Mouse (Mus musculus): ENCODE data around the gene Mrps15. TPM values are rescaled to one million over a fixed set of nuclear protein-coding genes. Genes with fewer than 3 reads are reported as not detected.

The Mrps15 gene
- polyA plus RNA-seq, 1 experiment from 2014 or later = 150 TPM

GRCm38 (mm10) chr4:126051617-126052016 lies 4.9 kb downstream of the Mrps15 start:
- Histone ChIP-seq H3K4me3 (replicated peaks) (no peak overlapping the region), H3K27me3 (no peaks in the 10 kb centered on the region), H3K9me3 (replicated peaks) (no peaks in the 10 kb centered on the region), H3K4me2 (no peak overlapping the region), H3K4me1 (peaks cover 13% of the 10 kb centered on the region), H3K9ac (no peak overlapping the region), H3K27ac (no peak overlapping the region), H3K36me3 (peaks cover 71% of the 10 kb centered on the region)
- WGBS = 66% methylated on average over 7 of the region's 7 CpGs
- ATAC-seq (replicated peaks; ENCODE audit: low FRiP score) = no peak

- Histone ChIP-seq H3K4me3 (replicated peaks) (peak overlapping the region; percentile 73), H3K4me1 (peaks cover 14% of the 10 kb centered on the region), H3K9ac (peak overlapping the region; percentile 63), H3K27ac (peak overlapping the region; percentile 81), H3K27me3 (no peaks in the 10 kb centered on the region), H3K36me3 (peaks cover 42% of the 10 kb centered on the region), H3K9me3 (replicated peaks) (no peaks in the 10 kb centered on the region), H3K4me2 (peak overlapping the region; percentile 89)
- ATAC-seq (replicated peaks; ENCODE audit: low FRiP score) = no peak
- 13% methylated on average over 19 of the region's 19 CpGs for WGBS
Observed at GRCm38 (mm10) chr4:126057207-126058133, 10.7 kb downstream of the Mrps15 start.

GRCm38 (mm10) chr4:126058134-126058996 lies 11.6 kb downstream of the Mrps15 start, which contains the start of gene Oscp1:
Oscp1 (plus strand) TSS chr4:126058565.
- Histone ChIP-seq H3K9me3 (replicated peaks) (no peaks in the 10 kb centered on the region), H3K27me3 (no peaks in the 10 kb centered on the region), H3K27ac (peak within 1 kb of the TSS; percentile 81), H3K4me2 (peak within 1 kb of the TSS; percentile 89), H3K4me1 (peaks cover 14% of the 10 kb centered on the region), H3K9ac (peak within 1 kb of the TSS; percentile 63), H3K36me3 (peaks cover 35% of the 10 kb centered on the region), H3K4me3 (replicated peaks) (peak within 1 kb of the TSS; percentile 73)
- ATAC-seq (replicated peaks; ENCODE audit: low FRiP score) = peak; percentile 99
- under 1% methylated on average over 57 of the region's 57 CpGs for whole genome bisulfite sequencing

GRCm38 (mm10) chr4:126058997-126059362 lies 12.3 kb downstream of the Mrps15 start:
- H3K36me3 ChIP-seq = peaks cover 29% of the 10 kb centered on the region
- WGBS = 35% methylated on average over 9 of the region's 9 CpGs
- H3K4me2 ChIP-seq = peak overlapping the region; percentile 89
- peak overlapping the region; percentile 73 for H3K4me3 ChIP-seq (replicated peaks)
- H3K4me1 ChIP-seq = peaks cover 14% of the 10 kb centered on the region
- no peak for ATAC-seq (replicated peaks; ENCODE audit: low FRiP score)
- peak overlapping the region; percentile 61 for H3K9ac ChIP-seq
- H3K9me3 ChIP-seq (replicated peaks) = no peaks in the 10 kb centered on the region
- no peaks in the 10 kb centered on the region for H3K27me3 ChIP-seq
- H3K27ac ChIP-seq = peak overlapping the region; percentile 81; the same call in 1 of the 2 replicates

- H3K4me1 ChIP-seq = peaks cover 6% of the 10 kb centered on the region
- WGBS = 52% methylated on average over 1 of the region's 1 CpGs
- ATAC-seq (replicated peaks; ENCODE audit: low FRiP score) = no peak
Observed at GRCm38 (mm10) chr4:126062856-126063255, 16.1 kb downstream of the Mrps15 start.

GRCm38 (mm10) chr4:126065241-126065640 lies 18.5 kb downstream of the Mrps15 start:
- H3K4me2 ChIP-seq = no peak overlapping the region
- WGBS = 86% methylated on average over 7 of the region's 7 CpGs
- H3K27me3 ChIP-seq = no peaks in the 10 kb centered on the region
- H3K36me3 ChIP-seq = no peaks in the 10 kb centered on the region
- H3K9ac ChIP-seq = no peak overlapping the region
- no peak for ATAC-seq (replicated peaks; ENCODE audit: low FRiP score)
- H3K9me3 ChIP-seq (replicated peaks) = no peaks in the 10 kb centered on the region
- H3K4me3 ChIP-seq (replicated peaks) = no peak overlapping the region
- no peaks in the 10 kb centered on the region for H3K4me1 ChIP-seq
- H3K27ac ChIP-seq = no peak overlapping the region

More at GRCm38 (mm10) chr4:126062856-126063255, 16.1 kb downstream of the Mrps15 start:
- Histone ChIP-seq H3K27ac (no peak overlapping the region), H3K4me2 (no peak overlapping the region), H3K36me3 (no peaks in the 10 kb centered on the region), H3K9me3 (replicated peaks) (no peaks in the 10 kb centered on the region), H3K4me3 (replicated peaks) (no peak overlapping the region), H3K27me3 (no peaks in the 10 kb centered on the region), H3K9ac (no peak overlapping the region)

- H3K27ac ChIP-seq = no peak overlapping the region
- H3K9me3 ChIP-seq (replicated peaks) = no peaks in the 10 kb centered on the region
- ATAC-seq (replicated peaks; ENCODE audit: low FRiP score) = no peak
- WGBS = 60% methylated on average over 15 of the region's 15 CpGs
- H3K4me1 ChIP-seq = no peaks in the 10 kb centered on the region
- no peak overlapping the region for H3K4me2 ChIP-seq
- no peaks in the 10 kb centered on the region for H3K36me3 ChIP-seq
- no peaks in the 10 kb centered on the region for H3K27me3 ChIP-seq
- H3K4me3 ChIP-seq (replicated peaks) = no peak overlapping the region
- H3K9ac ChIP-seq = no peak overlapping the region
Observed at GRCm38 (mm10) chr4:126067401-126068077, 20.8 kb downstream of the Mrps15 start.

- Histone ChIP-seq H3K27ac (no peak overlapping the region), H3K4me3 (replicated peaks) (no peak overlapping the region), H3K4me1 (no peaks in the 10 kb centered on the region), H3K27me3 (no peaks in the 10 kb centered on the region), H3K36me3 (no peaks in the 10 kb centered on the region), H3K4me2 (no peak overlapping the region), H3K9ac (no peak overlapping the region), H3K9me3 (replicated peaks) (no peaks in the 10 kb centered on the region)
- ATAC-seq (replicated peaks; ENCODE audit: low FRiP score) = no peak
- 87% methylated on average over 6 of the region's 6 CpGs for WGBS
Observed at GRCm38 (mm10) chr4:126068842-126069241, 22.1 kb downstream of the Mrps15 start.

- no peak for ATAC-seq (replicated peaks; ENCODE audit: low FRiP score)
- 89% methylated on average over 6 of the region's 6 CpGs for WGBS
- no peaks in the 10 kb centered on the region for H3K9me3 ChIP-seq (replicated peaks)
- no peaks in the 10 kb centered on the region for H3K27me3 ChIP-seq
- H3K27ac ChIP-seq = no peak overlapping the region
- H3K4me3 ChIP-seq (replicated peaks) = no peak overlapping the region
- no peak overlapping the region for H3K9ac ChIP-seq
- H3K36me3 ChIP-seq = 0 out of 2 replicates have a peak, but pooled peaks cover 3% of the 10 kb centered on the region
- H3K4me2 ChIP-seq = no peak overlapping the region
- no peaks in the 10 kb centered on the region for H3K4me1 ChIP-seq
Observed at GRCm38 (mm10) chr4:126077833-126078232, 31.1 kb downstream of the Mrps15 start.

- no peaks in the 10 kb centered on the region for H3K27me3 ChIP-seq
- no peak overlapping the region for H3K4me3 ChIP-seq (replicated peaks)
- no peaks in the 10 kb centered on the region for H3K4me1 ChIP-seq
- no peak overlapping the region for H3K9ac ChIP-seq
- no peaks in the 10 kb centered on the region for H3K9me3 ChIP-seq (replicated peaks)
- 76% methylated on average over 4 of the region's 4 CpGs for WGBS
- no peak overlapping the region for H3K4me2 ChIP-seq
- no peak overlapping the region for H3K27ac ChIP-seq
- 0 out of 2 replicates have a peak, but pooled peaks cover 5% of the 10 kb centered on the region for H3K36me3 ChIP-seq
- no peak for ATAC-seq (replicated peaks; ENCODE audit: low FRiP score)
Observed at GRCm38 (mm10) chr4:126079266-126079665, 32.5 kb downstream of the Mrps15 start.

- Histone ChIP-seq H3K9me3 (replicated peaks) (no peaks in the 10 kb centered on the region), H3K36me3 (0 out of 2 replicates have a peak, but pooled peaks cover 5% of the 10 kb centered on the region), H3K4me3 (replicated peaks) (no peak overlapping the region), H3K4me2 (no peak overlapping the region), H3K27ac (no peak overlapping the region), H3K27me3 (no peaks in the 10 kb centered on the region), H3K4me1 (peaks cover 7% of the 10 kb centered on the region), H3K9ac (no peak overlapping the region)
- ATAC-seq (replicated peaks; ENCODE audit: low FRiP score) = no peak
- WGBS = 97% methylated on average over 1 of the region's 1 CpGs
Observed at GRCm38 (mm10) chr4:126081601-126082000, 34.9 kb downstream of the Mrps15 start.

Measured in kidney, embryonic 15.5 days (tissue).